Mouse (Mus musculus) MEL (cell line): Measurements from ENCODE around the gene Ccdc170. TPM values are rescaled to one million over a fixed set of nuclear protein-coding genes. Genes with fewer than 3 reads are reported as not detected.
A peak's percentile ranks its signal among the peaks of the same experiment; 100 is the strongest.
"Not testable (repeated sequence)": the region's sequence is repeated elsewhere in the genome, so short reads cannot be mapped to it uniquely, and the experiment has no call there.

Experiments
- DNase-seq: peaks from one replicate; pipeline ENCODE4 v3.0.0; 2011; ENCODE audit warnings: low read depth, low spot score
- H3K27ac ChIP-seq: 2 replicates; pipeline ENCODE4 v1.5.1; 2012; ENCODE audit warnings: low read depth, mild to moderate bottlenecking, control low read depth, low read length, moderate library complexity; ENCODE audit not compliant: control insufficient read depth
- H3K27me3 ChIP-seq, 2 experiments: fragments of 150-350 bp in 1 of 2; sonication (generic) in 1 of 2; 2 replicates each; pipeline ENCODE4 v1.6.1; 2012; ENCODE audit warnings: low read length in 2 of 2, mild to moderate bottlenecking in 2 of 2, improper control_type of control experiment in 1 of 2, moderate library complexity in 1 of 2; ENCODE audit not compliant: insufficient read depth in 2 of 2, control insufficient read depth in 1 of 2
- H3K36me3 ChIP-seq, 2 experiments: 2 replicates each; pipeline ENCODE4 v1.6.1; 2012 to 2014; ENCODE audit warnings: low read length in 2 of 2, improper control_type of control experiment in 1 of 2, inconsistent platforms in 1 of 2, mild to moderate bottlenecking in 1 of 2; ENCODE audit not compliant: insufficient read depth in 2 of 2, control insufficient read depth in 1 of 2
- H3K4me1 ChIP-seq, 2 experiments: fragments of 150-350 bp in 1 of 2; sonication (generic) in 1 of 2; 2 replicates each; pipeline ENCODE4 v1.6.1; 2012; ENCODE audit warnings: low read length in 2 of 2, improper control_type of control experiment in 1 of 2, mild to moderate bottlenecking in 1 of 2; ENCODE audit not compliant: insufficient read depth in 2 of 2, control insufficient read depth in 1 of 2
- H3K4me3 ChIP-seq, 2 experiments: fragments of 150-350 bp in 1 of 2; sonication (generic) in 1 of 2; 2 replicates each; pipeline ENCODE4 v1.5.1; 2012; ENCODE audit warnings: low read depth in 2 of 2, low read length in 2 of 2, mild to moderate bottlenecking in 2 of 2, moderate library complexity in 2 of 2, control low read depth in 1 of 2, improper control_type of control experiment in 1 of 2; ENCODE audit not compliant: control insufficient read depth in 1 of 2, insufficient read depth in 1 of 2
- H3K79me2 ChIP-seq: 2 replicates; pipeline ENCODE4 v1.6.1; 2012; ENCODE audit warnings: mild to moderate bottlenecking, low read length, moderate library complexity; ENCODE audit not compliant: control insufficient read depth, poor library complexity, insufficient read depth
- H3K9ac ChIP-seq: 2 replicates; pipeline ENCODE4 v1.6.1; 2012; ENCODE audit warnings: low read depth, mild to moderate bottlenecking, control low read depth, low read length, moderate library complexity; ENCODE audit not compliant: control insufficient read depth, poor library complexity, severe bottlenecking
- H3K9me3 ChIP-seq: fragments of 150-350 bp; sonication (generic); replicated peaks from 2 replicates; pipeline ENCODE4 v1.6.1; 2012; ENCODE audit warnings: mild to moderate bottlenecking, low read length, improper control_type of control experiment, moderate library complexity; ENCODE audit not compliant: insufficient read depth
- CTCF ChIP-seq, 3 experiments: IDR thresholded peaks in 2 of 3; conservative IDR thresholded peaks in 1 of 3; 2 replicates each; pipeline ENCODE4 v1.5.1; 2011 to 2012; ENCODE audit warnings: low read length in 3 of 3, low read depth in 2 of 3, mild to moderate bottlenecking in 2 of 3, improper control_type of control experiment in 1 of 3, inconsistent platforms in 1 of 3, mixed read lengths in 1 of 3, moderate library complexity in 1 of 3; ENCODE audit not compliant: control insufficient read depth in 1 of 3, insufficient read depth in 1 of 3, poor library complexity in 1 of 3, severe bottlenecking in 1 of 3
- ELF1 ChIP-seq: IDR thresholded peaks from 2 replicates; pipeline ENCODE4 v1.6.1; 2014; ENCODE audit warnings: low read depth, mild to moderate bottlenecking, inconsistent platforms, low read length, improper control_type of control experiment, moderate library complexity
- EP300 ChIP-seq, 2 experiments: IDR thresholded peaks; 2 replicates each; pipeline ENCODE4 v1.6.1; 2011; ENCODE audit warnings: improper control_type of control experiment in 2 of 2, low read length in 2 of 2, low read depth in 1 of 2, mild to moderate bottlenecking in 1 of 2
- ETS1 ChIP-seq: IDR thresholded peaks from 2 replicates; pipeline ENCODE4 v1.6.1; 2012; ENCODE audit warnings: low read depth, mild to moderate bottlenecking, inconsistent platforms, low read length, improper control_type of control experiment, moderate library complexity
- GABPA ChIP-seq: IDR thresholded peaks from 2 replicates; pipeline ENCODE4 v1.6.1; 2012; ENCODE audit warnings: low read depth, mild to moderate bottlenecking, inconsistent platforms, low read length, improper control_type of control experiment, moderate library complexity
- MAFK ChIP-seq: IDR thresholded peaks from 2 replicates; pipeline ENCODE4 v1.6.1; 2011; ENCODE audit warnings: low read depth, mild to moderate bottlenecking, low read length, improper control_type of control experiment, borderline replicate concordance
- MEF2A ChIP-seq: IDR thresholded peaks from 2 replicates; pipeline ENCODE4 v1.6.1; 2014; ENCODE audit warnings: low read depth, mild to moderate bottlenecking, inconsistent platforms, low read length, improper control_type of control experiment; ENCODE audit not compliant: poor library complexity, insufficient replicate concordance, severe bottlenecking; ENCODE audit errors: extremely low read depth
- MXI1 ChIP-seq: IDR thresholded peaks from 2 replicates; pipeline ENCODE4 v1.6.1; 2011; ENCODE audit warnings: mild to moderate bottlenecking, low read depth, low read length, improper control_type of control experiment
- MYB ChIP-seq: IDR thresholded peaks from 2 replicates; pipeline ENCODE4 v1.6.1; 2011; ENCODE audit warnings: mild to moderate bottlenecking, low read depth, low read length, improper control_type of control experiment
- NELFE ChIP-seq: IDR thresholded peaks from 2 replicates; pipeline ENCODE4 v1.6.1; 2011; ENCODE audit warnings: low read depth, low read length, improper control_type of control experiment
- SIN3A ChIP-seq: IDR thresholded peaks from 2 replicates; pipeline ENCODE4 v1.6.1; 2012; ENCODE audit warnings: low read length, improper control_type of control experiment, inconsistent platforms
- TBP ChIP-seq: IDR thresholded peaks from 2 replicates; pipeline ENCODE4 v1.8.0; 2011; ENCODE audit warnings: low read depth, low read length, improper control_type of control experiment
- ZC3H11A ChIP-seq: IDR thresholded peaks from 2 replicates; pipeline ENCODE4 v1.6.1; 2012; ENCODE audit warnings: low read depth, mild to moderate bottlenecking, inconsistent platforms, low read length, improper control_type of control experiment
- polyA plus RNA-seq, 2 experiments: library from polyadenylated mRNA; stranded (reverse) in 1 of 2; unstranded in 1 of 2; fragments of >175 nt in 1 of 2; fragments of >200 nt in 1 of 2; gene quantifications; 2 replicates each; pipeline versions ENCODE4 v1.2.1 to v1.2.4; 2012; ENCODE audit warnings: low replicate concordance in 2 of 2, low read depth in 1 of 2; ENCODE audit not compliant: insufficient read length in 2 of 2, insufficient read depth in 1 of 2, missing spikeins in 1 of 2
- total RNA-seq: library from RNA; depleted of rRNA; stranded (reverse); fragments of 300-350 nt; gene quantifications from 2 replicates; pipeline ENCODE4 v1.2.3, GENCODE M21; 2012

Gene Ccdc170
- total and polyA plus RNA-seq, 3 experiments, result not detected

- no peak overlapping the region for H3K4me3 ChIP-seq
- no peak for DNase-seq
- no peaks in the 10 kb centered on the region for H3K79me2 ChIP-seq
- peaks cover 0 to 3% of the 10 kb centered on the region in 2 experiments; a peak in 1 of 4 replicates for H3K4me1 ChIP-seq
- no peak overlapping the region for H3K9ac ChIP-seq
- TF ChIP-seq MYB (no peak), ZC3H11A (no peak), EP300 (IDR thresholded peaks at IDR 0.05; ENCODE audit: low read depth in 1 of 2, low read length in 2 of 2) (no peak)
- TF ChIP-seq, all 39 proteins: peak for 0
- Histone ChIP-seq H3K27ac (no peak overlapping the region), H3K27me3 (no peaks in the 10 kb centered on the region), H3K9me3 (no peaks in the 10 kb centered on the region), H3K36me3 (peaks cover 0 to 2% of the 10 kb centered on the region in 2 experiments; a peak in 1 of 4 replicates)
Observed at GRCm38 (mm10) chr10:4599591-4599990, 117.3 kb downstream of the Ccdc170 start.

GRCm38 (mm10) chr10:4600796-4601474, 118.6 kb downstream of the Ccdc170 start:
- Histone ChIP-seq H3K27me3 (no peaks in the 10 kb centered on the region), H3K79me2 (no peaks in the 10 kb centered on the region), H3K9ac (no peak overlapping the region), H3K4me1 (peaks cover 0 to 3% of the 10 kb centered on the region in 2 experiments; a peak in 1 of 4 replicates), H3K4me3 (no peak overlapping the region), H3K27ac (no peak overlapping the region), H3K9me3 (no peaks in the 10 kb centered on the region), H3K36me3 (peaks cover 0 to 2% of the 10 kb centered on the region in 2 experiments; a peak in 1 of 4 replicates)
- TF ChIP-seq MAFK, result no peak
- TF ChIP-seq ELF1, result no peak
- no peak for TF ChIP-seq TBP
- TF ChIP-seq MXI1, result no peak
- TF ChIP-seq NELFE, result no peak
- no peak for TF ChIP-seq MEF2A
- TF ChIP-seq SIN3A, result no peak
- TF ChIP-seq GABPA, result no peak
- no peak for TF ChIP-seq MYB
- no peak for TF ChIP-seq CTCF (IDR thresholded peaks at IDR 0.05 in 2 of 3, conservative IDR thresholded peaks at IDR 0.05 in 1 of 3; ENCODE audit: control insufficient read depth in 1 of 3, insufficient read depth in 1 of 3, low read depth in 2 of 3, low read length in 3 of 3, poor library complexity in 1 of 3, severe bottlenecking in 1 of 3)
- no peak for TF ChIP-seq ETS1
- peak; percentile 28 for DNase-seq

- not testable (repeated sequence) for H3K4me1 ChIP-seq, H3K36me3 ChIP-seq, H3K79me2 ChIP-seq, H3K9ac ChIP-seq, H3K4me3 ChIP-seq, H3K9me3 ChIP-seq, H3K27me3 ChIP-seq, H3K27ac ChIP-seq
- DNase-seq, result peak; percentile 55
Observed at GRCm38 (mm10) chr10:4601612-4602011, 119.3 kb downstream of the Ccdc170 start.
